11 mouse cellular contexts compared by ENCODE assay signal in genomic region chrX:166271489-166271888, GRCm38 (mm10). TPM values are rescaled to one million over a fixed set of nuclear protein-coding genes. Genes with fewer than 3 reads are reported as not detected.
A peak's percentile ranks its signal among the peaks of the same experiment; 100 is the strongest.
DNase-seq lines count a peak whose midpoint lies in the region; ATAC-seq and TF ChIP-seq lines count a peak whose summit lies in the region.
"Had no signal": no experiment of that assay in that cellular context is flagged by ENCODE, and none has a peak within 500 bp of the region (broad histone marks: within the 10 kb centered on the region; RNA-seq: fewer than 3 reads in every experiment).

No protein-coding gene starts in this region.

- TF ChIP-seq CTCF in stomach, postnatal 0 days (IDR thresholded peaks at IDR 0.05; ENCODE audit: low read depth), result no peak

- no peak for TF ChIP-seq EP300 in stomach, postnatal 0 days (optimal IDR thresholded peaks at IDR 0.05)

- peak; percentile 30 for DNase-seq in embryonic facial prominence, embryonic 11.5 days (ENCODE audit: low spot score)
- no peak for DNase-seq in embryonic facial prominence, embryonic 10.5 days (ENCODE audit: low spot score)
- no peak for DNase-seq in stomach, postnatal 0 days (ENCODE audit: low spot score)
- DNase-seq in retina, embryonic 14.5 days (ENCODE audit: low spot score), result peak; percentile 57
- no peak for DNase-seq in heart, postnatal 36 days
- DNase-seq: cerebellum, postnatal 25 days; gastrocnemius, postnatal 10 days; spleen, adult 18-20 months had no signal

- no peak overlapping the region for H3K4me3 ChIP-seq in embryonic facial prominence, embryonic 11.5 days (ENCODE audit: low read depth, low read length)
- H3K4me3 ChIP-seq in embryonic facial prominence, embryonic 10.5 days, result no peak overlapping the region
- H3K4me3 ChIP-seq in stomach, embryonic 14.5 days (ENCODE audit: low read depth, low read length), result no peak overlapping the region
- no peak overlapping the region for H3K4me3 ChIP-seq in stomach, postnatal 0 days (ENCODE audit: low read depth, low read length)
- no peak overlapping the region for H3K4me3 ChIP-seq in hindbrain, embryonic 16.5 days (ENCODE audit: low read length)
- H3K4me3 ChIP-seq in heart, embryonic 11.5 days (ENCODE audit: low read depth, low read length), result no peak overlapping the region

- no peaks in the 10 kb centered on the region for H3K4me1 ChIP-seq in embryonic facial prominence, embryonic 11.5 days (ENCODE audit: control insufficient read depth, insufficient read depth, low read length)
- H3K4me1 ChIP-seq in embryonic facial prominence, embryonic 10.5 days, result no peaks in the 10 kb centered on the region
- H3K4me1 ChIP-seq in stomach, embryonic 14.5 days (ENCODE audit: control insufficient read depth, insufficient read depth, low read length), result no peaks in the 10 kb centered on the region
- no peaks in the 10 kb centered on the region for H3K4me1 ChIP-seq in stomach, postnatal 0 days (replicated peaks; ENCODE audit: control insufficient read depth, insufficient read depth)
- H3K4me1 ChIP-seq in hindbrain, embryonic 16.5 days (ENCODE audit: control insufficient read depth, insufficient read depth, low read depth, low read length), result no peaks in the 10 kb centered on the region
- no peaks in the 10 kb centered on the region for H3K4me1 ChIP-seq in heart, embryonic 11.5 days (ENCODE audit: control insufficient read depth, insufficient read depth, low read length)

- H3K9me3 ChIP-seq in embryonic facial prominence, embryonic 11.5 days (replicated peaks; ENCODE audit: control insufficient read depth, low read length), result no peaks in the 10 kb centered on the region
- H3K9me3 ChIP-seq in embryonic facial prominence, embryonic 10.5 days, result no peaks in the 10 kb centered on the region
- H3K9me3 ChIP-seq in stomach, embryonic 14.5 days (ENCODE audit: control insufficient read depth, low read depth, low read length), result no peaks in the 10 kb centered on the region
- no peaks in the 10 kb centered on the region for H3K9me3 ChIP-seq in stomach, postnatal 0 days (ENCODE audit: control insufficient read depth, low read length)
- no peaks in the 10 kb centered on the region for H3K9me3 ChIP-seq in hindbrain, embryonic 16.5 days (ENCODE audit: control insufficient read depth, low read length)
- no peaks in the 10 kb centered on the region for H3K9me3 ChIP-seq in heart, embryonic 11.5 days (replicated peaks; ENCODE audit: control insufficient read depth, low read length)

- no peak overlapping the region for H3K9ac ChIP-seq in embryonic facial prominence, embryonic 11.5 days (replicated peaks; ENCODE audit: low read length)
- no peak overlapping the region for H3K9ac ChIP-seq in stomach, embryonic 14.5 days (replicated peaks; ENCODE audit: low read depth, low read length)
- H3K9ac ChIP-seq in stomach, postnatal 0 days (ENCODE audit: low read length), result no peak overlapping the region
- H3K9ac ChIP-seq in hindbrain, embryonic 16.5 days (ENCODE audit: low read depth, low read length), result no peak overlapping the region
- no peak overlapping the region for H3K9ac ChIP-seq in heart, embryonic 11.5 days (ENCODE audit: low read depth, low read length)

- WGBS in embryonic facial prominence, embryonic 11.5 days, result 42% methylated on average over 1 of the region's 1 CpGs
- WGBS in embryonic facial prominence, embryonic 10.5 days, result 31% methylated on average over 1 of the region's 1 CpGs
- WGBS in stomach, embryonic 14.5 days, result 42% methylated on average over 1 of the region's 1 CpGs
- WGBS in stomach, postnatal 0 days, result 29% methylated on average over 1 of the region's 1 CpGs
- WGBS in hindbrain, embryonic 16.5 days, result 32% methylated on average over 1 of the region's 1 CpGs
- 58% methylated on average over 1 of the region's 1 CpGs for WGBS in heart, embryonic 11.5 days (ENCODE audit: insufficient replicate concordance)

- H3K27me3 ChIP-seq in embryonic facial prominence, embryonic 11.5 days (ENCODE audit: control insufficient read depth, insufficient read depth, low read length), result no peaks in the 10 kb centered on the region
- H3K27me3 ChIP-seq in embryonic facial prominence, embryonic 10.5 days (replicated peaks; ENCODE audit: low read depth, poor library complexity, severe bottlenecking), result peaks cover 70% of the 10 kb centered on the region
- H3K27me3 ChIP-seq in stomach, embryonic 14.5 days (ENCODE audit: control insufficient read depth, insufficient read depth, low read length), result no peaks in the 10 kb centered on the region
- no peaks in the 10 kb centered on the region for H3K27me3 ChIP-seq in stomach, postnatal 0 days (ENCODE audit: control insufficient read depth, insufficient read depth, low read length)
- peaks cover 2% of the 10 kb centered on the region; the same call in 1 of the 2 replicates for H3K27me3 ChIP-seq in hindbrain, embryonic 16.5 days (replicated peaks; ENCODE audit: control insufficient read depth, insufficient read depth, low read length)
- no peaks in the 10 kb centered on the region for H3K27me3 ChIP-seq in heart, embryonic 11.5 days (ENCODE audit: control insufficient read depth, insufficient read depth, low read length)

- H3K4me2 ChIP-seq in embryonic facial prominence, embryonic 11.5 days (ENCODE audit: low read depth, low read length), result no peak overlapping the region
- no peak overlapping the region for H3K4me2 ChIP-seq in stomach, embryonic 14.5 days (replicated peaks; ENCODE audit: low read depth, low read length)
- no peak overlapping the region for H3K4me2 ChIP-seq in stomach, postnatal 0 days (replicated peaks; ENCODE audit: low read depth)
- H3K4me2 ChIP-seq in hindbrain, embryonic 16.5 days (ENCODE audit: low read length), result no peak overlapping the region
- H3K4me2 ChIP-seq in heart, embryonic 11.5 days, result no peak overlapping the region

- H3K36me3 ChIP-seq in embryonic facial prominence, embryonic 11.5 days (replicated peaks; ENCODE audit: control insufficient read depth, insufficient read depth, low read depth, low read length), result no peaks in the 10 kb centered on the region
- no peaks in the 10 kb centered on the region for H3K36me3 ChIP-seq in embryonic facial prominence, embryonic 10.5 days (replicated peaks)
- no peaks in the 10 kb centered on the region for H3K36me3 ChIP-seq in stomach, embryonic 14.5 days (ENCODE audit: control insufficient read depth, insufficient read depth, low read length)
- H3K36me3 ChIP-seq in stomach, postnatal 0 days (ENCODE audit: control insufficient read depth, insufficient read depth, low read length), result no peaks in the 10 kb centered on the region
- H3K36me3 ChIP-seq in hindbrain, embryonic 16.5 days (ENCODE audit: control insufficient read depth, insufficient read depth, low read length), result no peaks in the 10 kb centered on the region
- no peaks in the 10 kb centered on the region for H3K36me3 ChIP-seq in heart, embryonic 11.5 days (ENCODE audit: control insufficient read depth, insufficient read depth, low read length)

- no peak for ATAC-seq in embryonic facial prominence, embryonic 11.5 days (replicated peaks; ENCODE audit: insufficient number of reproducible peaks, low FRiP score, low TSS enrichment, low read depth)
- peak; percentile 42; the same call in 1 of the 2 replicates for ATAC-seq in stomach, embryonic 14.5 days (ENCODE audit: insufficient number of reproducible peaks, insufficient read depth, low FRiP score, low read depth)
- no peak for ATAC-seq in stomach, postnatal 0 days (ENCODE audit: low FRiP score, low TSS enrichment)
- peak; percentile 81 for ATAC-seq in hindbrain, embryonic 16.5 days
- no peak for ATAC-seq in heart, embryonic 11.5 days (replicated peaks; ENCODE audit: insufficient number of reproducible peaks, low FRiP score, low TSS enrichment)

- intact Hi-C loops in heart, postnatal 36 days (cut with DNase I), result no loop called here

- H3K27ac ChIP-seq in embryonic facial prominence, embryonic 11.5 days (replicated peaks; ENCODE audit: low read depth, low read length), result no peak overlapping the region; the same call in 1 of the 2 replicates
- H3K27ac ChIP-seq in embryonic facial prominence, embryonic 10.5 days (replicated peaks), result no peak overlapping the region
- peak overlapping the region; percentile 33; the same call in 1 of the 2 replicates for H3K27ac ChIP-seq in stomach, embryonic 14.5 days (ENCODE audit: low read length)
- no peak overlapping the region for H3K27ac ChIP-seq in stomach, postnatal 0 days (replicated peaks)
- 0 out of 2 replicates have a peak overlapping the region, but pooled peaks have one; percentile 48 for H3K27ac ChIP-seq in hindbrain, embryonic 16.5 days (ENCODE audit: low read depth, low read length)
- H3K27ac ChIP-seq in heart, embryonic 11.5 days (ENCODE audit: low read depth, low read length), result no peak overlapping the region

RNA-seq across cellular contexts. Expression of gene Gpm6b, which starts 32.8 kb away (rescaled TPM):
- polyA plus RNA-seq in embryonic facial prominence, embryonic 11.5 days (2014; fragmentation: Nextera tagmentation; extraction: Ambion mirVana), result 30.6 and 31.7 TPM in 2 replicates
- 27.1 and 32.0 TPM in 2 replicates for polyA plus RNA-seq in embryonic facial prominence, embryonic 10.5 days (2016; fragmentation: Nextera tagmentation; extraction: Ambion mirVana)
- 47.5 and 50.4 TPM in 2 replicates for polyA plus RNA-seq in stomach, embryonic 14.5 days (2014; fragmentation: Nextera tagmentation; extraction: Ambion mirVana)
- polyA plus RNA-seq in stomach, postnatal 0 days (2015; fragmentation: Nextera tagmentation; extraction: Ambion mirVana), result 19.6 and 21.9 TPM in 2 replicates
- polyA plus RNA-seq in hindbrain, embryonic 16.5 days (2015; fragmentation: Nextera tagmentation; extraction: Ambion mirVana), result 303 and 312 TPM in 2 replicates
- total RNA-seq in heart, postnatal 36 days (2021), result 10 to 100 TPM; 10.8 to 14.2 TPM
- polyA plus RNA-seq in heart, embryonic 11.5 days (2014; fragmentation: Nextera tagmentation; extraction: Ambion mirVana), result 5.2 and 6.3 TPM in 2 replicates

Comparison
In these comparisons a context has a peak if more than half of its experiments do, and no peak if none do; other contexts are left out.
1. ATAC-seq: peak in stomach, embryonic 14.5 days (single experiment) and hindbrain, embryonic 16.5 days (single experiment); none in embryonic facial prominence, embryonic 11.5 days (single experiment), stomach, postnatal 0 days (single experiment) and heart, embryonic 11.5 days (single experiment).
2. DNase-seq: peak in embryonic facial prominence, embryonic 11.5 days (single experiment) and retina, embryonic 14.5 days (single experiment); none in embryonic facial prominence, embryonic 10.5 days (single experiment), stomach, postnatal 0 days (single experiment) and heart, postnatal 36 days (0 of 2).
3. H3K27ac ChIP-seq: peak in stomach, embryonic 14.5 days (single experiment) and hindbrain, embryonic 16.5 days (single experiment); none in embryonic facial prominence, embryonic 11.5 days (single experiment), embryonic facial prominence, embryonic 10.5 days (single experiment), stomach, postnatal 0 days (single experiment) and heart, embryonic 11.5 days (single experiment).